9 mouse cellular contexts compared by ENCODE assay signal in the genomic region with DNA sequence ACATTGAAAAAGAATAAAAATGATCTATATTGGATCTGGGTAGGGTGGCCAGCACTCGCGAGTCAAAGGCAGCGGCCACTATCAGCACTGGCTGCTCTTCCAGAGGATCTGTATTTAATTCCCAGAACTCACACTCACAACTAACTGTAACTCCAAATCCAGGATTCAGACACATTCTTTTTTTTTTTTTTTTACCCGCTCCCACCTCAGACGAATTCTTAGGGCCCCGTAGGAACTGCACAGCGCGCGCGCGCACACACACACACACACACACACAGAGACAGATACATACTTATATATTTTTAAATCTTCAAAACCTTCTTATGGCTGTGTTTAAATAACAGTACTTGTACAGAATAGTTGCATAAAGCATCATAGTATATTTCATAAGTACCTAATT. TPM values are rescaled to one million over a fixed set of nuclear protein-coding genes. Genes with fewer than 3 reads are reported as not detected.
DNase-seq lines count a peak whose midpoint lies in the region; ATAC-seq lines count a peak whose summit lies in the region.
"Had no signal": no experiment of that assay in that cellular context is flagged by ENCODE, and none has a peak within 500 bp of the region (broad histone marks: within the 10 kb centered on the region; RNA-seq: fewer than 3 reads in every experiment).

No protein-coding gene starts in this region.

- H3K27ac ChIP-seq in heart, embryonic 12.5 days (ENCODE audit: poor library complexity, severe bottlenecking): peak overlapping the region; percentile 83
- H3K27ac ChIP-seq in embryonic facial prominence, embryonic 13.5 days: peak overlapping the region; percentile 87
- peak overlapping the region; percentile 90 for H3K27ac ChIP-seq in intestine, embryonic 16.5 days (ENCODE audit: low read length)
- no peak overlapping the region for H3K27ac ChIP-seq in neural tube, embryonic 12.5 days

- H3K27me3 ChIP-seq in heart, embryonic 12.5 days (replicated peaks): no peaks in the 10 kb centered on the region
- no peaks in the 10 kb centered on the region for H3K27me3 ChIP-seq in embryonic facial prominence, embryonic 13.5 days
- no peaks in the 10 kb centered on the region for H3K27me3 ChIP-seq in intestine, embryonic 16.5 days (replicated peaks; ENCODE audit: control insufficient read depth, insufficient read depth, low read length)
- H3K27me3 ChIP-seq in neural tube, embryonic 12.5 days (replicated peaks): no peaks in the 10 kb centered on the region
- H3K27me3 ChIP-seq: Patski had no signal

- WGBS in heart, embryonic 12.5 days: 26% methylated on average over 11 of the region's 11 CpGs
- WGBS in embryonic facial prominence, embryonic 13.5 days: 24% methylated on average over 11 of the region's 11 CpGs
- WGBS in intestine, embryonic 16.5 days: 24% methylated on average over 11 of the region's 11 CpGs
- WGBS in neural tube, embryonic 12.5 days: 34% methylated on average over 11 of the region's 11 CpGs

- H3K9me3 ChIP-seq in heart, embryonic 12.5 days (replicated peaks): no peaks in the 10 kb centered on the region
- H3K9me3 ChIP-seq in embryonic facial prominence, embryonic 13.5 days: no peaks in the 10 kb centered on the region
- H3K9me3 ChIP-seq in intestine, embryonic 16.5 days (ENCODE audit: control insufficient read depth, low read length): no peaks in the 10 kb centered on the region
- no peaks in the 10 kb centered on the region for H3K9me3 ChIP-seq in neural tube, embryonic 12.5 days

- H3K4me2 ChIP-seq in heart, embryonic 12.5 days: peak overlapping the region; percentile 86
- peak overlapping the region; percentile 67 for H3K4me2 ChIP-seq in embryonic facial prominence, embryonic 13.5 days
- H3K4me2 ChIP-seq in intestine, embryonic 16.5 days (ENCODE audit: low read depth, low read length): peak overlapping the region; percentile 61
- peak overlapping the region; percentile 83 for H3K4me2 ChIP-seq in neural tube, embryonic 12.5 days (replicated peaks)

- H3K9ac ChIP-seq in heart, embryonic 12.5 days: peak overlapping the region; percentile 97
- peak overlapping the region; percentile 97 for H3K9ac ChIP-seq in embryonic facial prominence, embryonic 13.5 days
- H3K9ac ChIP-seq in intestine, embryonic 16.5 days (ENCODE audit: low read depth, low read length): peak overlapping the region; percentile 94
- peak overlapping the region; percentile 87 for H3K9ac ChIP-seq in neural tube, embryonic 12.5 days

- H3K36me3 ChIP-seq in heart, embryonic 12.5 days: peaks cover 20% of the 10 kb centered on the region
- peaks cover 27% of the 10 kb centered on the region for H3K36me3 ChIP-seq in embryonic facial prominence, embryonic 13.5 days
- H3K36me3 ChIP-seq in intestine, embryonic 16.5 days (ENCODE audit: control insufficient read depth, insufficient read depth, low read length): no peaks in the 10 kb centered on the region
- peaks cover 18% of the 10 kb centered on the region for H3K36me3 ChIP-seq in neural tube, embryonic 12.5 days

- intact Hi-C loops in heart, postnatal 25 days (cut with DNase I): loop anchor here (2.0 to 5.0 kb wide), 3 partner anchors 14 to 163 kb away; partner anchors contain the start of gene Zfp868

- DNase-seq in heart, postnatal 25 days (ENCODE audit: low spot score): no peak
- peak; percentile 30 for DNase-seq in 3134 (ENCODE audit: extremely low read depth, insufficient read length, low spot score)
- DNase-seq in cerebellum, postnatal 10 days: no peak
- no peak for DNase-seq in adrenal gland, postnatal 4 days (ENCODE audit: low spot score in 2 of 2)

- H3K4me3 ChIP-seq in heart, embryonic 12.5 days: peak overlapping the region; percentile 86
- peak overlapping the region; percentile 100 for H3K4me3 ChIP-seq in embryonic facial prominence, embryonic 13.5 days
- H3K4me3 ChIP-seq in intestine, embryonic 16.5 days (ENCODE audit: low read length): peak overlapping the region; percentile 100
- H3K4me3 ChIP-seq in neural tube, embryonic 12.5 days: peak overlapping the region; percentile 97

- peaks cover 21% of the 10 kb centered on the region for H3K4me1 ChIP-seq in heart, embryonic 12.5 days (replicated peaks)
- H3K4me1 ChIP-seq in embryonic facial prominence, embryonic 13.5 days: peaks cover 23% of the 10 kb centered on the region
- H3K4me1 ChIP-seq in intestine, embryonic 16.5 days (ENCODE audit: control insufficient read depth, insufficient read depth, low read length): peaks cover 19% of the 10 kb centered on the region
- H3K4me1 ChIP-seq in neural tube, embryonic 12.5 days: peaks cover 13% of the 10 kb centered on the region

- no peak for ATAC-seq in heart, embryonic 12.5 days (ENCODE audit: insufficient number of reproducible peaks, low FRiP score)
- ATAC-seq in embryonic facial prominence, embryonic 13.5 days (ENCODE audit: insufficient number of reproducible peaks, insufficient read depth, low FRiP score, low TSS enrichment, low read depth): no peak
- peak; percentile 20 for ATAC-seq in intestine, embryonic 16.5 days
- ATAC-seq in neural tube, embryonic 12.5 days (ENCODE audit: low FRiP score, low read depth): peak; percentile 26; the same call in 1 of the 2 replicates

RNA-seq across cellular contexts. Expression of gene Atp13a1, which starts 0.6 kb away (rescaled TPM):
- 34.4 and 36.7 TPM in 2 replicates for polyA plus RNA-seq in heart, embryonic 12.5 days (2016; fragmentation: Nextera tagmentation; extraction: Ambion mirVana)
- total RNA-seq in heart, postnatal 25 days (2021): 10 to 100 TPM; 15.0 to 15.1 TPM
- 46.5 and 48.1 TPM in 2 replicates for polyA plus RNA-seq in embryonic facial prominence, embryonic 13.5 days (2015; fragmentation: Nextera tagmentation; extraction: Ambion mirVana)
- 50.0 and 53.7 TPM in 2 replicates for polyA plus RNA-seq in intestine, embryonic 16.5 days (2015; fragmentation: Nextera tagmentation; extraction: Ambion mirVana)
- polyA plus RNA-seq in neural tube, embryonic 12.5 days (2016; fragmentation: Nextera tagmentation; extraction: Ambion mirVana): 50.8 and 53.8 TPM in 2 replicates
- 10 to 100 TPM; 41.0 to 44.7 TPM for total RNA-seq in adrenal gland, postnatal 4 days (2021)

RNA-seq across cellular contexts. Expression of gene Zfp866, which starts 0.6 kb away (rescaled TPM):
- polyA plus RNA-seq in heart, embryonic 12.5 days (2016; fragmentation: Nextera tagmentation; extraction: Ambion mirVana): 16.9 and 18.0 TPM in 2 replicates
- total RNA-seq in heart, postnatal 25 days (2021): 10 to 100 TPM; 15.5 to 19.4 TPM
- polyA plus RNA-seq in embryonic facial prominence, embryonic 13.5 days (2015; fragmentation: Nextera tagmentation; extraction: Ambion mirVana): 39.4 and 41.6 TPM in 2 replicates
- polyA plus RNA-seq in intestine, embryonic 16.5 days (2015; fragmentation: Nextera tagmentation; extraction: Ambion mirVana): 15.6 and 16.7 TPM in 2 replicates
- polyA plus RNA-seq in neural tube, embryonic 12.5 days (2016; fragmentation: Nextera tagmentation; extraction: Ambion mirVana): 38.8 and 39.5 TPM in 2 replicates
- 10 to 100 TPM; 31.4 to 34.4 TPM for total RNA-seq in adrenal gland, postnatal 4 days (2021)

RNA-seq across cellular contexts. Expression of gene Gm20422, which starts 15.7 kb away (rescaled TPM):
- polyA plus RNA-seq in heart, embryonic 12.5 days (2016; fragmentation: Nextera tagmentation; extraction: Ambion mirVana): 0.33 TPM in 1 of 2 replicates, not detected in the other
- 1 to 10 TPM; 1.2 to 1.8 TPM for total RNA-seq in heart, postnatal 25 days (2021)
- not detected in 2 replicates for polyA plus RNA-seq in embryonic facial prominence, embryonic 13.5 days (2015; fragmentation: Nextera tagmentation; extraction: Ambion mirVana)
- 0.54 TPM in 1 of 2 replicates, not detected in the other for polyA plus RNA-seq in intestine, embryonic 16.5 days (2015; fragmentation: Nextera tagmentation; extraction: Ambion mirVana)
- 0.79 and 1.3 TPM in 2 replicates for polyA plus RNA-seq in neural tube, embryonic 12.5 days (2016; fragmentation: Nextera tagmentation; extraction: Ambion mirVana)
- 1 to 10 TPM in 1 of 2 experiments, under 1 TPM in 1; 0.70 to 4.9 TPM for total RNA-seq in adrenal gland, postnatal 4 days (2021)

RNA-seq across cellular contexts. Expression of gene Gmip, which starts 18.1 kb away (rescaled TPM):
- 8.5 and 8.6 TPM in 2 replicates for polyA plus RNA-seq in heart, embryonic 12.5 days (2016; fragmentation: Nextera tagmentation; extraction: Ambion mirVana)
- total RNA-seq in heart, postnatal 25 days (2021): 1 to 10 TPM; 4.9 to 5.5 TPM
- 10.3 and 11.0 TPM in 2 replicates for polyA plus RNA-seq in embryonic facial prominence, embryonic 13.5 days (2015; fragmentation: Nextera tagmentation; extraction: Ambion mirVana)
- 8.2 and 13.5 TPM in 2 replicates for polyA plus RNA-seq in intestine, embryonic 16.5 days (2015; fragmentation: Nextera tagmentation; extraction: Ambion mirVana)
- 24.9 and 28.0 TPM in 2 replicates for polyA plus RNA-seq in neural tube, embryonic 12.5 days (2016; fragmentation: Nextera tagmentation; extraction: Ambion mirVana)
- total RNA-seq in adrenal gland, postnatal 4 days (2021): 10 to 100 TPM; 21.1 to 24.6 TPM

RNA-seq across cellular contexts. Expression of gene Lpar2, which starts 31.9 kb away (rescaled TPM):
- polyA plus RNA-seq in heart, embryonic 12.5 days (2016; fragmentation: Nextera tagmentation; extraction: Ambion mirVana): 0.32 and 0.36 TPM in 2 replicates
- under 1 TPM; 0.26 to 0.34 TPM for total RNA-seq in heart, postnatal 25 days (2021)
- 0.55 and 0.58 TPM in 2 replicates for polyA plus RNA-seq in embryonic facial prominence, embryonic 13.5 days (2015; fragmentation: Nextera tagmentation; extraction: Ambion mirVana)
- 0.26 and 0.32 TPM in 2 replicates for polyA plus RNA-seq in intestine, embryonic 16.5 days (2015; fragmentation: Nextera tagmentation; extraction: Ambion mirVana)
- 0.50 and 0.51 TPM in 2 replicates for polyA plus RNA-seq in neural tube, embryonic 12.5 days (2016; fragmentation: Nextera tagmentation; extraction: Ambion mirVana)
- 1 to 10 TPM; 2.8 to 3.8 TPM for total RNA-seq in adrenal gland, postnatal 4 days (2021)

Comparison
In these comparisons a context has a peak if more than half of its experiments do, and no peak if none do; other contexts are left out.
1. ATAC-seq: peak in intestine, embryonic 16.5 days (single experiment) and neural tube, embryonic 12.5 days (single experiment); none in heart, embryonic 12.5 days (single experiment) and embryonic facial prominence, embryonic 13.5 days (single experiment).
2. Peak in every context shown above with its lines, with median percentiles within 50 percentile points of each other: H3K4me2 ChIP-seq, H3K4me3 ChIP-seq and H3K9ac ChIP-seq.